Mouse (Mus musculus) liver, adult (tissue): ENCODE results near the gene Lrp5.

Experiments
- GATA4 ChIP-seq: IDR thresholded peaks from 2 replicates; pipeline ENCODE4 v1.6.1; 2014; ENCODE audit warnings: mild to moderate bottlenecking, low read length; ENCODE audit not compliant: insufficient replicate concordance

Gene Lrp5

GRCm38 (mm10) chr19:3564309-3564708 lies 122.1 kb downstream of the Lrp5 start:
- no peak for TF ChIP-seq GATA4

DNA sequence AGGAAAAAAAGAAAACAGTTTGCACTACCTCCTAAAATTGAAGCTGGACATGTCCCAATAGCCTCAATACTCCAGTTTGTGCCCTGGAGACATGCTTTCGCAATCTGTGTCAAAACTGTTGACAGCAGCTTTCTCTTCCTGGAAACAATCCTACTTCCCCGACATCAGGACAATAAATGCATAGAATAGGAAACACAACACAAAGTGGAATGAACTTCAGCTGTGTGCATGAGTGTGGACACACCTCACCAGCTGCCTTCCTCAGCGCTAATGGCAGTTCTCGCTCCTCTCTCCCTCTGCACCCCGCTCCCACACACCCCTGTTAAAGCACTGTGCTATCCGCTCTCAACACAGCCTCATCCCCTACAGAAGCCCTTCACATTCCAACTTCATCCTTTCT lies 123.6 kb downstream of the Lrp5 start:
- no peak for TF ChIP-seq GATA4

GRCm38 (mm10) chr19:3562298-3562697 lies 124.1 kb downstream of the Lrp5 start:
- no peak for TF ChIP-seq GATA4

- no peak for TF ChIP-seq GATA4
These were observed 130.1 kb downstream of the Lrp5 start for GRCm38 (mm10) chr19:3556169-3556827.

DNA sequence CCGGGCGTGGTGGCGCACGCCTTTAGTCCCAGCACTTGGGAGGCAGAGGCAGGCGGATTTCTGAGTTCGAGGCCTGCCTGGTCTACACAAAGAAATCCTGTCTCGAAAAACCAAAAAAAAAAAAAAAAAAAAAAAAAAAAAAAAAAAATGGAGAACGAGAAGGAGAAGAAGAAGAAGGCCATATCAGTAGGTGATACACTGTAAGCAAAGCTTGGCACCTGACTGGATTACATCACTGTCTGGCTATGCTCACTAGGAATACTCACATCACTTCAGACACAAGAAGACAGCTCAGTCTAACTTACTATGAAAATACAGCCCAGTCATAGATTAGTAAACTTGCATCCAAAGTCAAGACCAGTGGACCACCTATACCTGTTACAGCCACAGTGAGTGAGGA lies 131.6 kb downstream of the Lrp5 start:
- no peak for TF ChIP-seq GATA4

GRCm38 (mm10) chr19:3551573-3552159 lies 134.7 kb downstream of the Lrp5 start:
- TF ChIP-seq GATA4, result no peak

DNA sequence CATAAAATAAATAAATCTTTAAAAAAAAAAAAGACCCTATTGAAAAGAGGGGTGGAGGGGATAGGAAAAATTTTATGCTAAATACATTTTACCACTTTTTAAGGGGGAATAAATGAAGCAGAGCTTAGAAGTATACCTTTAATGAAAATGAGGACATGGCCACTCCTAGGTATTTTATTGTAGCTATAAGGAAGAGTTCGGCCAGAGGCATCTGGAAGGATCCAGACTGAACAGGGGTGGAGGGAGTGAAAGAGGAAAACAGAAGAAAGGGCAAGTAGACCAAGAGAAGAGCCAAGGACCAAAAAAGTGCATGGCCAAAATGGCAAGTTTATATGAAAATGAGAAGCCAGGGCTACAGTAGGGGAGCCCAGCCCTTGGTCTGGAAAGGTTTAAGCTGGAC lies 136.3 kb downstream of the Lrp5 start:
- TF ChIP-seq GATA4, result no peak

- no peak for TF ChIP-seq GATA4
These were observed 137.1 kb downstream of the Lrp5 start for GRCm38 (mm10) chr19:3549263-3549662.

DNA sequence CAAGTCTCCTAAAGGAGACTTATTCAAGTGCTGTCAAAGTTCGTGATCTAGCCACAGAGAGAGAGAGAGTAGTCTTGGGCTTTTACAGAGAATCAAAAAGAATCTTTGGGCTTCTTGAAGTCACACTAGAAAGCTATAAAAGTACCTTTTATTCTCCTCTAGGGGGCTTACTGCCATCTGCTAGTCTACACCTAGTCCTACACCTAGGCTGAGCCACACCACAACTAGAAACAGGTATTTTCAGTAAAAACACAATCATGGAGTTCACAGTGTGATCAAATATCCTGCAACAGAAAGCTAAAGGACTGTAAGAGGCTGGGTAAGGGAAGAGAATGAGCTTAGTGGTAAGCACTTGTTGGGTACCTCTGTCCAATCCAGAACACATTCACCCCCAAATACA lies 138.1 kb downstream of the Lrp5 start:
- no peak for TF ChIP-seq GATA4

GRCm38 (mm10) chr19:3544995-3545394 lies 141.4 kb downstream of the Lrp5 start:
- TF ChIP-seq GATA4, result no peak

DNA sequence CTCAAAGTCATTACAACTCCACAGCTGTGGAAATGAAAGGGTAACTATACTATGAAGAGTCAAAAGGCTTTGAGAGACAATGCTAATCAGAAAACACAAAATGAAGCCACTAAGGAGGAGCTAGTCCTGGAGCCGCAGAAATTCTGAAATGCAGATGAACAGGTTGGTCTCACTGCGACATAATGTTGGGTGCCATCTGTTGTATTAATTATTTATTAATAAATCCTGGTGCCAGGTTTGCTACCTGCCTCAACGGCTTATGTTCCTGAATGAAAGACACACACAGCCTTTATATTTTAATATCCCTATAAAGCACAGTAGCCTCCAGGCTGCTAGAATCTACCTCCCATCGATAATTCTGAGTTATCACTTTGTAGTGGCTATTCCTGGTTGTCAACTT lies 143.8 kb downstream of the Lrp5 start:
- TF ChIP-seq GATA4, result no peak

DNA sequence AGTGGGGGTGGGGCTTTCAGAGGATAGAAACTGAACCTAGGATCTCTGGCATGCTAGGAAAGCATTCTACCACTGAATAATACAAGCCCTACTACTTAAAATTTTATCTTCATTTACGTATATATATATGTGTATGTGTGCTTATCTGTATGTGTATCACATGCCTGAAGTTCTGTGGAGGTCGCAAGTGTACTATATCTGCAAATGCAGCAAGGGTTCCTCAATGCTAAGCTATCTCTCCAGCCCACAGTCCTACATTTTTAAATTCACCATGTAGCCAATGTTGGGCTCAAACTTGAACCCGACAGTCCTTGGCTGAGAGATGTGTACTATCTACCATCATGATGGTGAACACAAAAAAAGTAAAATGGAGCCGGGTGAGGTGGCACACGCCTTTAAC lies 145.4 kb downstream of the Lrp5 start:
- TF ChIP-seq GATA4, result no peak

- TF ChIP-seq GATA4, result no peak
These were observed 146.1 kb downstream of the Lrp5 start for GRCm38 (mm10) chr19:3540254-3540653.

GRCm38 (mm10) chr19:3539456-3539855 lies 146.9 kb downstream of the Lrp5 start:
- TF ChIP-seq GATA4, result no peak

DNA sequence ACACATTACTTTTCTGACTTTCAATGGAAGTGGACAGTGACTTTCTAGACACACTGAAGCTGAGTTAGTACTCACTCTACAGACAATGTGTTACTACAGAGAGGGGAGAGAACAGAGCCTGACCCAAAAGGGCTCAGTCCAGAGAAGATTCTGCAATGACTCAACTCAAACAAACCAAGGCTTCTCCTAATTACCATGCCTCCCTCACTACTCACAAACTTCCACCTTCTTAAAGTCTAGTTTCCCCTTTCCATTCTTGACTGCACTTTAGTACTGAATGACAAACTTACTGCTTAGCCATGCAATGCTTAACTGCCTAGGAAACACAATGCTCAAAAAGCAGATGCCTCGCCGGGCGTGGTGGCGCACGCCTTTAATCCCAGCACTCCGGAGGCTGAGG lies 148.7 kb downstream of the Lrp5 start:
- no peak for TF ChIP-seq GATA4

- TF ChIP-seq GATA4, result no peak
These were observed 151.4 kb downstream of the Lrp5 start for GRCm38 (mm10) chr19:3534945-3535344.
